Mouse (Mus musculus): ENCODE results near the gene Kcnk16.
"Not testable (repeated sequence)": the region's sequence is repeated elsewhere in the genome, so short reads cannot be mapped to it uniquely, and the experiment has no call there.

The Kcnk16 gene

GRCm38 (mm10) chr14:20269082-20269809 lies at the start of gene Kcnk16:
Gene Kcnk16 (minus strand): TSS chr14:20269199.
- DNase-seq (ENCODE audit: low spot score in 2 of 2): no peak

- no peak for DNase-seq (ENCODE audit: low spot score in 2 of 2)
These were observed 46.1 kb upstream of the Kcnk16 start for GRCm38 (mm10) chr14:20315137-20315536.

DNA sequence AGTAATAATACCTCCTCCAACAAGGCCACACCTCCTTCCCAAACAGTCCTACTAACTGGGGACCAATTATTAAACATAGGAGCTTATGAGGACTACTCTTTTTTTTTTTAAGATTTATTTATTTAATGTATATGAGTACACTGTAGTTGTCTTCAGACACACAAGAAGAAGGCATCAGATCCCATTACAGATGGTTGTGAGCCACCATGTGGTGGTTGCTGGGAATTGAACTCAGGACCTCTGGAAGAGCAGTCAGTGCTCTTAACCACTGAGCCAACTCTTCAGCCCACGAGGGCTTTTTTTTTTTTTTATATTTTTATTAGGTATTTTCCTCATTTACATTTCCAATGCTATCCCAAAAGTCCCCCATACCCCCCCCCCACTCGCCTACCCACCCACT lies 36.1 kb upstream of the Kcnk16 start:
- not testable (repeated sequence) for DNase-seq (ENCODE audit: low spot score in 2 of 2)

GRCm38 (mm10) chr14:20298131-20298530 lies 29.1 kb upstream of the Kcnk16 start:
- no peak for DNase-seq (ENCODE audit: low spot score in 2 of 2)

DNA sequence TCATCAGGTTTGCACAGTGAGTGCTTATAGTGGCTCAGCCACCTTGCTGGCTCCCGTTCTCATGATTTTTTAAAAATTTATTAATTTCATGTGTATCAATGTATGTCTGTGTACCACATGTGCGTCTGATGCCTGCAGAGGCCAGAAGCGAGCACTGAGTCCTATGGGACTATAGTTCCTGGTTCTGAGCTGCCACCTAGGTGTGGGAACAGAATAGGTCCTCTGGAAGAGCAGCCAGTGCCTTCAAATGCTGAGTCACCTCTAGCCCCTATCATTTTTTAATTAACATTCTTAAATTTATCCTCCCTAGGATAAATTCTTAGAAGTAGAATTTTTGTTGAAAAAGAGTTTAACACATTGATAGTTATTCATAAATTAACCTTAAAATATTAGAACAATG lies 28.6 kb upstream of the Kcnk16 start:
- DNase-seq (ENCODE audit: low spot score in 2 of 2): no peak

- peak in 1 of 2 experiments; percentile 13 for DNase-seq (ENCODE audit: low spot score in 2 of 2)
These were observed 25.9 kb upstream of the Kcnk16 start for GRCm38 (mm10) chr14:20294947-20295346.

DNA sequence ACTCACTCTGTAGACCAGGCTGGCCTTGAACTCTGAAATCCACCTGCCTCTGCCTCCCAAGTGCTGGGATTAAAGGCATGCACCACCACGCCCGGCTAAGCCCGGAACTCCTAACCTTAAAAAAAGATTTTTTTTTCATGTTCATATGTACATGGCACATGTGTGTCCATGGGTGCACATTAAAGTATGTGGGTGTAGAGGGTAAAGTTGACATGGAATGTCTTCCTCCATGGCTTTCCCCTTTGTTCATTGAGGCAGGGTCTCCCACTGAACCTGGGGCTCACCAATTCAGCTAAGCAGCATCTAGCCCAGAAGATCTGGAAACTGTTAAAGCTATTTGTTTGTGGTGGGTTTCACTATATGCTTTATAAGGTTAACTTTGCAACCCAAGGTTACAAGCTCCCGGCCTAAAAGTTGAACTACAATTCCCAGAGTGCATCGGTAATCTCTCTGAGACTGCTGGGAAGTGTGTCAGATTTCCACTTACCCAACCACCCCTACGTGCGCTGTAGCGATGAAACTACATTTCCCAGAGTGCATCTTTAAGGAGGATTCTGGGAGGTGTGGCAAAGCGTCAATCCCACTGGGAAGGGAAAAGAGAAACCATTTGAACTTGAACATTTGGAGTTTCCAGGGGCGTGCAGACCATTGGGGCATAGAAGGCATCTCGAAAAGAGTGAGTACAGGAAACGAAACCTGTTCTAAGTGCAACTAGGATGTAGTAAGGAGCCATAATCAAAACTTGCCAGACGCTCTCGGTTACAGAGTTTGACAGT lies 25.3 kb upstream of the Kcnk16 start, which contains the start of gene Nudt13:
TSS of gene Nudt13 (plus strand) at position 581 of the 776 bp plus-strand sequence.
- peak; percentile 69 to 71 for DNase-seq (ENCODE audit: low spot score in 2 of 2)

- DNase-seq (ENCODE audit: low spot score in 2 of 2): no peak
These were observed 22.4 kb upstream of the Kcnk16 start for GRCm38 (mm10) chr14:20291391-20291790.

DNA sequence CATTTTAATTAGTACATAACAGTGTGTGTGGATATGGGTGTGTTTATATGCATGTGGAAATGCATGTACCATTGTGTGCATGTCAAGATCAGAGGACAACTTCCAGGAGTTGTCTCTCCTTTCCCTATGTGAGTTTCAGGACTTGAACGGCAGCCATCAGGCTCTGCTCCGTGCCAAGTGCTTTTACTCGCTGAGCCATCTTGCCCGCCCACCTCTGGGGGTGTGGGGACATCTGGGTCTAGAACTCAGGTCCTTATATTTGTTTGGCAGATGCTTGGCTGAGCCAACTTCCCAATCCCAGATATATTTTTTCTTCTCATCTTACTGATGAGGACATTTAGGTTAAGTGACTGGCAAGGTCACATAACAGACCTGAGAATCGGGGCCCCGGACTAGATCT lies 578 bp downstream of the Kcnk16 start:
- no peak for DNase-seq (ENCODE audit: low spot score in 2 of 2)

GRCm38 (mm10) chr14:20262346-20262745 lies 6.7 kb downstream of the Kcnk16 start:
- DNase-seq (ENCODE audit: low spot score in 2 of 2): no peak

GRCm38 (mm10) chr14:20258185-20259113 lies 10.6 kb downstream of the Kcnk16 start:
- peak; percentile 32 to 80 for DNase-seq (ENCODE audit: low spot score in 2 of 2)

- no peak for DNase-seq (ENCODE audit: low spot score in 2 of 2)
These were observed 18.5 kb downstream of the Kcnk16 start for GRCm38 (mm10) chr14:20250237-20251171.

- no peak for DNase-seq (ENCODE audit: low spot score in 2 of 2)
These were observed 21.0 kb downstream of the Kcnk16 start for GRCm38 (mm10) chr14:20248001-20248400.

DNA sequence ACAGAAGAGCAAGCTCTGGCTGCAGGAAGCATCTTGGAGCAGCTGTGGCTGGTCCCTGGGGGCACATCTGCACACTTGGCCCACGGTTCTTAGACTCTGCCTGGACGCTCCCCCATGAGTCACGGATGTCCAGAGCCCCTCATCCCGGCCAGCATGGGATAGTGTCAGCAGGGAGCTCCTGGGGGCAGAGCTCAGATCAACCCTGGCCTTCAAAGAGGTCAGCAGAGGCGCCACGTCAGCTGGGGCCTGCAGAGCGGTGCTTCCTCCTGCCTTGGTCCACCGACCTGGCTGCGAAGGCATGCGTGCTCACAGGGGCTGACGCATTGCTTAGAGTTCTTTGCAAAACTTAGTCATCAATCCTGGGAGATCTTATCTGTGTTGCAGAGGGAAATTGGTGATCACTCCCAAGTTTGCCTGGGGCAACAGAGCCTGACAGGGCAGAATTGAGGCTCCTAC lies 22.2 kb downstream of the Kcnk16 start:
- no peak for DNase-seq (ENCODE audit: low spot score in 2 of 2)

GRCm38 (mm10) chr14:20245861-20246260 lies 23.1 kb downstream of the Kcnk16 start:
- DNase-seq (ENCODE audit: low spot score in 2 of 2): no peak

- no peak for DNase-seq (ENCODE audit: low spot score in 2 of 2)
These were observed 23.7 kb downstream of the Kcnk16 start for GRCm38 (mm10) chr14:20245318-20245717.

DNA sequence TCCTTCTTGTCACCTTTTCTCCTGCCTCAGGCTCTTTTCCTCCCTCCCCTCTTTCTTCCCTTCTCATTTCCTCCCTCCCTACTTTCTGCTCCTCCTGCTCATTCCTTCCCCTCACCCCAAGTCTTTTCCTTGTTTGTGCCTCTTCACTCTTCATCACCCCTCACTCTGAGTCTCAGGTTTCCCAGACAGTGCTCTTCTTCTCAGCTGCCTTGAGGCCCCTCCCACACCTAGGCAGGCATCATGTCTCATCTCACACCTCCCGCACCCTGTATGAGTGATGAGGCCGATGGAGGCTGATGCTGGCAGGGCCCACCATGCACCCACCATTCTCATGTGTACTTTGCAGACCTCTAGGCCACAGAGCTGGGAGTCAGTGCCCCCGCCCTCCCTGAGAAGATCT lies 25.8 kb downstream of the Kcnk16 start:
- no peak for DNase-seq (ENCODE audit: low spot score in 2 of 2)

DNA sequence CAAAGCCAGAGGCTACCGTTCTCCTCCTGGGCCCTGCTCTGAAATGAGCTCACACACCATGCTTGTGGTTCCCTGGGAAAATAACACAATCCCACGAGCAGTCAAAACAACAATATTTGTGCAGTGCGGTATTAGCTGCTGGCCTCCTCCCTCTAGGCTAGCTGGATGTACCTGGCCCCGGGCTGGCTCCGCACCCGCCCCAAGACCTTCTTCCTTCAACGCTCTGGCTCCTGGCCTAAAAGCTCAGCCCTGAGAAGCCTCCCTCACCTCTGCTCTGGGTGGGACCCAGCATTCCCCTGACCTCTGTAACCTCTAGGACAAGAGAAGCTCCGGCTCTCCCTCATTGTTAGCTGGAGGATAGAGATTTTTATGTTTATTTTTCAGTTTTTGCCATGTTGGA lies 26.5 kb downstream of the Kcnk16 start:
- no peak for DNase-seq (ENCODE audit: low spot score in 2 of 2)

DNA sequence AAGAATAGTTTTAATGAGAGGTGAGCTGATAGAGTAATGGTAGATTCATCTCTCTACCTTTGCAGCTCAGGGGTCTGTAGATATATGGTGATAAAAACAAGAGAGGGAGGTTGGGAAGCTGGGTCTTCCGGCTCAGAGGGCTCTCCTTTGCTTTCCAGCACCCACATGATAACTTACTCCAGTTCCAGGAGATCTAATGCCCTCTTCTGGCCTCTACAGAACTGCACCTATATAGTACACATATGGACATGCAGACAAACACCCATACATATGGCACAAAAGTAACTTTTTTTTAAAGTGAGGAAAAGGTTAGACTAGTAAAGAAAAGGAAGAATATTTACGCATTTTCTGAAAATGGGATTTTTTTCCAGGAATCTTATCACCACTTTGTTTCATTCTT lies 34.6 kb downstream of the Kcnk16 start:
- DNase-seq (ENCODE audit: low spot score in 2 of 2): no peak

Measured in thymus, postnatal 10 days (tissue).